Mouse (Mus musculus) midbrain, embryonic 12.5 days (tissue): ENCODE measurements at regions not wholly inside any gene's neighbourhood (a gene's known extent, or its start where the extent isn't known, plus 50 kb on each side); places are given as distances from the start of the nearest gene placed in this dataset.

Source experiments
- ATAC-seq: fragments of 200-750 bp; cut with Nextera tagmentation; 2 replicates; pipeline ENCODE4 v1.8.0; 2017; ENCODE audit warnings: low read depth, moderate TSS enrichment, moderate library complexity; ENCODE audit not compliant: low FRiP score
- H3K27ac ChIP-seq: fragments of 300-500 bp; sonication (generic); replicated peaks from 2 replicates; pipeline ENCODE4 v1.5.1; 2016; ENCODE audit warnings: mild to moderate bottlenecking
- H3K27me3 ChIP-seq: fragments of 300-500 bp; sonication (generic); 2 replicates; pipeline ENCODE4 v1.6.1; 2016; ENCODE audit warnings: mild to moderate bottlenecking
- H3K36me3 ChIP-seq: fragments of 300-500 bp; sonication (generic); 2 replicates; pipeline ENCODE4 v1.6.1; 2016
- H3K4me1 ChIP-seq: fragments of 300-500 bp; sonication (generic); 2 replicates; pipeline ENCODE4 v1.6.1; 2016
- H3K4me2 ChIP-seq: fragments of 300-500 bp; sonication (generic); replicated peaks from 2 replicates; pipeline ENCODE4 v1.6.1; 2016; ENCODE audit warnings: mild to moderate bottlenecking, moderate library complexity
- H3K4me3 ChIP-seq: fragments of 300-500 bp; sonication (generic); 2 replicates; pipeline ENCODE4 v1.5.1; 2016; ENCODE audit warnings: mild to moderate bottlenecking
- H3K9ac ChIP-seq: fragments of 300-500 bp; sonication (generic); replicated peaks from 2 replicates; pipeline ENCODE4 v1.6.1; 2016; ENCODE audit warnings: mild to moderate bottlenecking, moderate library complexity
- H3K9me3 ChIP-seq: fragments of 300-500 bp; sonication (generic); 2 replicates; pipeline ENCODE4 v1.6.1; 2016; ENCODE audit warnings: mild to moderate bottlenecking
- WGBS: fragments of 180-500 bp; shearing (Covaris S2); methylation state at CpG from one replicate; pipeline ENCODE4 v1.1.7; 2016; 5-methylcytosine and 5-hydroxymethylcytosine counted together

DNA sequence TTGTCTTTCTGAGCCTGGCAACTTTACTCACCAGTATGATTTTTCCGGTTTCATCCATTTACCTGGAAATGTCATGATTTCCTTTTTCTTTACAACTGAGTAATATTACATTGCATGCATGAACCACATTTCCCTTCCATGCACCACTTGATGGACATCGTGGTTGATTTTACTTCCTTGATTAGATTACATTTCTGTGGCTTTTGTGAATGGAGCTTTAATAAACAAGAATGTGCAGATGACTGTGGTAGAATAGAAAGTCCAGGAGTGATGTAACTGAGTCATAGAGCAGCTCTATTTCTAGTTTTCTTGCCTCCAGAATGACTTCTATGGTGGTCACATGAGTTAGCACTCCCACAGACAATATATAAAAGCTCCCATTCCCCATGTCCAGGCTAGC, 75.2 kb downstream of the Chst2 start:
- Histone ChIP-seq H3K27ac (no peak overlapping the region), H3K9me3 (no peaks in the 10 kb centered on the region), H3K4me1 (no peaks in the 10 kb centered on the region), H3K9ac (no peak overlapping the region), H3K4me3 (no peak overlapping the region), H3K4me2 (no peak overlapping the region), H3K27me3 (peaks cover 23% of the 10 kb centered on the region), H3K36me3 (no peaks in the 10 kb centered on the region)
- WGBS, result 87% methylated on average over 2 of the region's 2 CpGs
- no peak for ATAC-seq

DNA sequence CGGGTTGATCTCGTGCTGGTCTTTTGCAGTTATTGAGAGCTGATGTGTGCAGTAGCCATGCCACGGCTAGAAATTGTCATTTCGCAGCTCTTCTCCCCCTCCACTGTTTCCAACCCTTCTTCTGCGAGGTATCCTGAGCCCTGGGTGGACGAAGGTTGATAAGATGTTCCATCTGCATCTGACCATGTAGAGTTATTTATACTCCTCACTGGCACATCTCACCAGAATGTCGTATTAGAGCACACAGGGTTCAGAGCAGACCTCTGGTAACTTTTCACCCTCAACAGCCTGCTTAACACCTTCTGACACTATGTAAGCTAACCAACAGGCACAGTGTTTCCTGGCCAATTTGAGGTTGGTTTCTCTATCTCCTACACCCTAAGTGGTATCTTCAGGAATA, 76.4 kb downstream of the Chst2 start:
- peaks cover 27% of the 10 kb centered on the region for H3K27me3 ChIP-seq
- no peak overlapping the region for H3K27ac ChIP-seq
- no peaks in the 10 kb centered on the region for H3K4me1 ChIP-seq
- H3K9ac ChIP-seq, result no peak overlapping the region
- no peak overlapping the region for H3K4me2 ChIP-seq
- no peak for ATAC-seq
- WGBS, result 92% methylated on average over 7 of the region's 7 CpGs
- no peaks in the 10 kb centered on the region for H3K9me3 ChIP-seq
- no peaks in the 10 kb centered on the region for H3K36me3 ChIP-seq
- H3K4me3 ChIP-seq, result no peak overlapping the region

DNA sequence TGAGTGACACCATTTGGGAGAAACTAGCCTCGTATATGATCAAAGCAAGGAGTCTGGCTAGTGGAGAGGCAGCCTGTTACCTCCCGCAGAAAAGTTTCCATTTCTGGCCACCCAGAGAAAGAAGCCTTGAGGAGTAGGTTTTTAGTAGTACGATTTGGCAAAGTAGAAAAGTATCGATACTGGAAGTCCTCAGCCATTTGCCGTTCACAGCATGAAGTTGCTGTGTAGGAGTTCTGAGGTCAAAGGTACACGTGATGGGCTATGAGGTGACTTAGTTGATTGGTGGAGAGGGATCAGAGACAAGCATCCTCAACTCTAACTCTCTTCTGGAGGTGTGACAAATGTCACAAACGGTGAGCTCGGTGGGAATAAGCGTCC, 77.5 kb downstream of the Chst2 start:
- Histone ChIP-seq H3K4me3 (no peak overlapping the region), H3K9me3 (no peaks in the 10 kb centered on the region), H3K36me3 (no peaks in the 10 kb centered on the region), H3K9ac (no peak overlapping the region), H3K27ac (no peak overlapping the region), H3K4me1 (peaks cover 2% of the 10 kb centered on the region; the same call in 1 of the 2 replicates), H3K27me3 (peaks cover 38% of the 10 kb centered on the region), H3K4me2 (no peak overlapping the region)
- ATAC-seq, result no peak
- 91% methylated on average over 9 of the region's 9 CpGs for WGBS

DNA sequence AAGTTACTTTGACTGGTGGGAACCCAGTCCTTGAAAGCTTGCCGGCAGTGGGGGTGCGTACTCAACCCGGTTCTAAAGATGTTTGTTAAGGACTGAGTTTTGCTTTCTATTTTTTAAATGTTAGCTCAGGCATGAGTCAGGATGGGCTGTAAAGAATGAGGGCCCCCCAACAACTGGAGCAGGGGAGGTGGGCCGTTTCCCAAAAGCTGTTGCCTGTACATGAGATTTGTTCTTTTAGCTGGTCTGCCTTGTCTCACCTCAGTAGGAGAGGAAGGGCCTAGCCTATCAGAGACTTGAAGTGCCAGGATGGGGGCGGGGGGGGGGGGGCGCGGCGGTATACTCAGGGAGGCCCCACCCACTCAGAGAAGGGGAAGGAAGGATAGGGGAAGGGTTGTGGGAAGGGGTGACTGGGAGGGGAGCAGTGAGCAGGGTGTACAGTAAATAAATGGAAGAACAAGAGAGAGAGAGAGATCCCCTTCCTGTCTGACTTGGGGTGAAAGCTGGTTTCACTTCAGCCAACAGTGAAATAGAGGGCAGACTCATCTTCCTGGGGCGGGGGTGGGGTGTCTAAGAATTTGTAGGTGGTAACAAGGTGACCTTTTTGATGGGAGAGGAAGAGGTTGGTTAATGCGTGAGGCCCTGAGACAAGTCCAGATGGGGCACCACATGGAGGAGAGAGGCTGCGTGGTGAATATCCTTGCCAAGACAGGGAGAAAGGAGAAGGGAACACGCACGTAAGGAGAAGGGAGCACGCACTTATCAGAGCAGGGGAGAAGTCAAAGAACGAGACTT, 78.1 kb downstream of the Chst2 start:
- Histone ChIP-seq H3K9me3 (no peaks in the 10 kb centered on the region), H3K4me3 (no peak overlapping the region), H3K9ac (no peak overlapping the region), H3K4me1 (peaks cover 8% of the 10 kb centered on the region), H3K36me3 (no peaks in the 10 kb centered on the region), H3K27ac (no peak overlapping the region), H3K4me2 (no peak overlapping the region), H3K27me3 (peaks cover 38% of the 10 kb centered on the region)
- 79% methylated on average over 11 of the region's 15 CpGs for WGBS
- no peak for ATAC-seq

DNA sequence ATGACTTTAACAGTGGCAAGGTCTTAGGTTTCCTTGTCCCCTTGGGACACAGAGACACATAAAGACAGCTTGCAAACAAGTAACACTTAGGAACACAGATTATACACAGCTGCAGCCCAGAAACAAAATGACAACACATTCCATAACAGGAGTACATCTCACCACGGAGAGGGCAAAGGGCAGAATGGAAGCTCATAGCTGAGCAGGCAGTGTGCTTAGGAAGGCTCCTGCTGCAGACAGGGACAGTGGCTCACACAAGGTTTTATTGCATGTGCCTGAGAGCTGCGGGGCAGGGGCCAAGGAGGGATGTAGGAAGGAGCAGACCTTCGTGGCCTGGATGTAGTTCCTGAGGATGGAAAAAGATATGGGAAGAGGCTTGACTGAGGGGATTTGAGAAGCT, 78.8 kb downstream of the Chst2 start:
- H3K27me3 ChIP-seq, result peaks cover 38% of the 10 kb centered on the region

DNA sequence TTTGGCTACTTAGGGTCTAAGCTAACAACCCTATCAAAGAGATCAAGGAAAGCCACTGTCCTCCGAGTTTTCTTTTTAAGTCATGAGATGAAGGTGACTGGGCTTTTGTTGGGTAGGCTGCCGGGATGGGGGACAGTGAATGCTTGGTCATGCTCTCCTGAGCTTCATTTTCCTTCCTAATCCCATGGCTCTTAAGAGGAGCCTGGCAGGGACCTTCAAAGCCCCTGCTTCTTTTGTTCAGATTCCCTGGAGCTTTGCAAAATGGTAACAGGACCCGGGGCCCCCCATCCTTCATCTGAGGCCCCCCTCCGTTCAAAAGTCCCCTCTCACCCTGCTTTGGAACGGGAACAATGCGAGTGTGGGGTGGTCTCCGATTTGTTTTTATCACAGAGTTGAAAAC, 82.9 kb downstream of the Chst2 start:
- Histone ChIP-seq H3K27ac (no peak overlapping the region), H3K4me1 (peaks cover 21% of the 10 kb centered on the region), H3K9ac (no peak overlapping the region), H3K4me3 (no peak overlapping the region), H3K36me3 (no peaks in the 10 kb centered on the region), H3K27me3 (peaks cover 63% of the 10 kb centered on the region), H3K4me2 (peak overlapping the region; percentile 18), H3K9me3 (no peaks in the 10 kb centered on the region)
- peak; percentile 78 for ATAC-seq
- 6% methylated on average over 7 of the region's 7 CpGs for WGBS

More for the DNA sequence above, 78.8 kb downstream of the Chst2 start:
- no peak overlapping the region for H3K9ac ChIP-seq
- H3K4me2 ChIP-seq, result no peak overlapping the region
- H3K9me3 ChIP-seq, result no peaks in the 10 kb centered on the region
- WGBS, result 47% methylated on average over 3 of the region's 3 CpGs
- H3K4me1 ChIP-seq, result peaks cover 15% of the 10 kb centered on the region
- H3K36me3 ChIP-seq, result no peaks in the 10 kb centered on the region
- H3K4me3 ChIP-seq, result no peak overlapping the region
- H3K27ac ChIP-seq, result no peak overlapping the region
- ATAC-seq, result no peak

DNA sequence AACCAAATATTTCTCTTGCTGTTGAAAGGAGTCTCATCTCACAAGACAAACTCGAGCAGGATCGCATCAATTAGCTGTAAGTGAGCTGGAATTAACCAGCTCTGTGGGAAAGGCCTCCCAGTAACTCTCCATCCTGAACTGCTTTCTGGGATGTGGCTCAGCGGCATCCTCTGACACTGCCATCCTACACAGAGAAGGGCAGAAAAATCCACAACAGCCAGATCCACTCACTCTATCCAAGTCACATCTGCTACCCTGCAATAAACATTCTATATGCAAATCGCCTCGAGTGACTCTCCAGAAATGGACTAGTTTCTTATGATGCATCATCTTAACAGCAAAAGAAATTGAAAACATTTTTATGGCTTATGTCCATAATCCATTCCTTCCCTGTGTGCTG, 83.6 kb downstream of the Chst2 start:
- Histone ChIP-seq H3K27me3 (peaks cover 56% of the 10 kb centered on the region), H3K27ac (no peak overlapping the region), H3K4me1 (peaks cover 21% of the 10 kb centered on the region), H3K9ac (no peak overlapping the region), H3K4me2 (peak overlapping the region; percentile 18; the same call in 1 of the 2 replicates), H3K9me3 (no peaks in the 10 kb centered on the region), H3K36me3 (no peaks in the 10 kb centered on the region), H3K4me3 (no peak overlapping the region)
- ATAC-seq, result peak; percentile 64
- WGBS, result 22% methylated on average over 5 of the region's 5 CpGs

DNA sequence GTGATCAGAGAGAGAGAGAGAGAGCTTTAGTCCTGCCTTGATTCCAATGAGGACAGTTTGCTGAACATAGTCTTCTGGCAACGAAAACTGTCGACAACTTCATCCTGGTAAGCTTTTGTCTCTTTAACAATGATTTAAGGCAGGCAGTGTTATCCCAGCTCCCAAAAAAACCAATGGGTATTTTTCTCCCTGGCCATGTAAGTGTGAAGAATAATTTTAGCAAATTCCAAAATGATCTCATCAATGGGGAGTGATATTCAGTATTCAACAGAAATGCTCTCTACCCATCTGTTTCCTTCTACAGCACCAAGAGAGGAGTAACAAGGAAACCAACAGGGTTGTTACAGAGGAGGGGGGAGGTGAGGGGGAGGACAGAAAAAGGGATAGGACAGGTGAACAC, 84.5 kb downstream of the Chst2 start:
- H3K9me3 ChIP-seq, result no peaks in the 10 kb centered on the region
- no peak overlapping the region for H3K4me3 ChIP-seq
- H3K27me3 ChIP-seq, result peaks cover 52% of the 10 kb centered on the region
- WGBS, result 69% methylated on average over 2 of the region's 2 CpGs
- H3K36me3 ChIP-seq, result no peaks in the 10 kb centered on the region
- no peak for ATAC-seq
- H3K27ac ChIP-seq, result no peak overlapping the region
- no peak overlapping the region for H3K4me2 ChIP-seq
- H3K4me1 ChIP-seq, result peaks cover 21% of the 10 kb centered on the region
- no peak overlapping the region for H3K9ac ChIP-seq

DNA sequence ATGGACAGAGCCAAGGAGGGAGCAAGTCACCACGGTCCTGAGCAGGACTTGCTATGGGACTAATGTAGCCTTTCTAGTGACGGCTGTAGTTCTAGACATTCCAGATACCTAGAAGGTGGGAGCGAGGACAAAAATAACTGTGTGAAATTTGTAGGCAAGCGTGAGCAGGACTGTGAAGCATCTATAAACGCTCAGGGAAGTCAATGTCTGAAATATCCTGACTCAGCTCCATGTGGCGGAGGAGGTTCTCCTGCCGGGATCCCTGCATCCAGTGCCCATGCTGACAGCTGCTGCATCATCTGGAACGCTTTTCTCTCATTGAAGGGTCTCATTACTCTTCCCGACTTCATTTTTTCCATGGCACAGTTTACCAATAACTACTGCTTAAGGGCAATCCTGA, 87.6 kb downstream of the Chst2 start:
- no peak overlapping the region for H3K4me3 ChIP-seq
- H3K4me2 ChIP-seq, result no peak overlapping the region
- no peak overlapping the region for H3K27ac ChIP-seq
- WGBS, result 96% methylated on average over 9 of the region's 9 CpGs
- no peaks in the 10 kb centered on the region for H3K36me3 ChIP-seq
- ATAC-seq, result no peak
- peaks cover 37% of the 10 kb centered on the region for H3K27me3 ChIP-seq
- H3K4me1 ChIP-seq, result peaks cover 18% of the 10 kb centered on the region
- no peak overlapping the region for H3K9ac ChIP-seq
- H3K9me3 ChIP-seq, result no peaks in the 10 kb centered on the region

DNA sequence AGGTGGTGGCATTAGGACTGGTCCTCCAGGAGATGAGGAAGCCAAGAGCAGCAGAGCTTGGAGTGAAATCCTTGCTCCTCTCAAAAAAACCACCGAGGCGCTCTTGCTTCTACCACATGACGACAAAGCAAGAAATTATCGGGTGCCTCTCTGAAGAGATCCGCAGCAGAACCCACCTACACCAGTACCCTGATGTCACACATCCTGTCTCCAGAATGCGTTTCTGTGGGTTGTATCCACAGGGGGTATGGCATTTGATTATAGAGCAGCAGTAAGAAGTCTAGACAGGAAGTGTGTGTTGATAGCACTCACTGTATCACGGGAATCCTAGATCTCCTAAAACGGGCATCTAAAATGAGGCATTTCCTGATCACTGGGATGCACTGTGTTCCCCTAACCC, 89.8 kb downstream of the Chst2 start:
- 86% methylated on average over 8 of the region's 8 CpGs for WGBS
- H3K27me3 ChIP-seq, result peaks cover 28% of the 10 kb centered on the region
- ATAC-seq, result no peak
- no peaks in the 10 kb centered on the region for H3K9me3 ChIP-seq
- H3K9ac ChIP-seq, result no peak overlapping the region
- H3K27ac ChIP-seq, result no peak overlapping the region
- no peaks in the 10 kb centered on the region for H3K36me3 ChIP-seq
- no peak overlapping the region for H3K4me3 ChIP-seq
- H3K4me1 ChIP-seq, result no peaks in the 10 kb centered on the region
- H3K4me2 ChIP-seq, result no peak overlapping the region

DNA sequence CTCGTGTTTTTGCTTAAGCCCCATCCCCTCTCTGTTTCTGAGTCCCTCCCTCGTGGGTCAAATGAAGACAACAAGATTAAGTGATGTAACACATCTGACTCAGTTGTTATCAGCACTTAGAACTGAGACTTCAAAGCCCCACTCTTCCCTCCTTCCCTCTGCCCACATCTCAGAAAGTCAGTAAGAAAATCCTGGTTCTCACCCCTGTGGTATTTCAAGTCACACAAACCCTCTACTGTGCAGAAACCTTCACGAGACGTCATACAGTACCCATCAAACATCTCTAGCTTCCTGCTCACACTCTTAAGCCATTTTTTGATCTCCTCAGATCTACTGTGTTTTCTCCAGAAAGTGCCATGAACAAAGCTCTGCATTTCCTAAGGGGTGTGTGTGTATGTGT, 91.4 kb downstream of the Chst2 start:
- ATAC-seq, result no peak
- no peaks in the 10 kb centered on the region for H3K36me3 ChIP-seq
- 72% methylated on average over 4 of the region's 4 CpGs for WGBS
- no peaks in the 10 kb centered on the region for H3K4me1 ChIP-seq
- no peak overlapping the region for H3K27ac ChIP-seq
- no peak overlapping the region for H3K9ac ChIP-seq
- no peak overlapping the region for H3K4me3 ChIP-seq
- no peak overlapping the region for H3K4me2 ChIP-seq
- H3K27me3 ChIP-seq, result peaks cover 13% of the 10 kb centered on the region; the same call in 1 of the 2 replicates
- no peaks in the 10 kb centered on the region for H3K9me3 ChIP-seq

DNA sequence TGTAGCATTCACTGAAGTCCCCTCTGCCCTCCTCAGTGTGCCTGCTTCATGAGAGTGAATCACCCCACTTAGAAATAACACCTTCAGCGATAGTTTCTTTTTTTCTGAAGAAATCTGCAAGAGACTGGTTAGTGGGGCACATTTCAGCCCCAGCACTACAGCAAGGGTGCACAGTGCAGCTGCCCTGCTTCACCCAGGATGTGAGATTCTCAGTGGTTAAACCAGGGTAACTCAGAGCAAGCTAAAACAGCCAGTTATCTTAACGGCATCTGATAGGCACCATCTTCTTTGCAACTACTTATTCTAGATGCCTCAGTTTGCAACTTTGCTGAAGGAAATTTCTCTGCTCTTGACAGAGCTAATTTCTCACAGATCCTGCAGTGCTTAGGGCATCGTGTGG, 94.9 kb downstream of the Chst2 start:
- no peaks in the 10 kb centered on the region for H3K4me1 ChIP-seq
- H3K9me3 ChIP-seq, result no peaks in the 10 kb centered on the region
- no peak for ATAC-seq
- H3K36me3 ChIP-seq, result no peaks in the 10 kb centered on the region
- H3K9ac ChIP-seq, result no peak overlapping the region
- H3K4me3 ChIP-seq, result no peak overlapping the region
- no peak overlapping the region for H3K27ac ChIP-seq
- H3K4me2 ChIP-seq, result no peak overlapping the region
- WGBS, result 85% methylated on average over 3 of the region's 3 CpGs
- no peaks in the 10 kb centered on the region for H3K27me3 ChIP-seq

DNA sequence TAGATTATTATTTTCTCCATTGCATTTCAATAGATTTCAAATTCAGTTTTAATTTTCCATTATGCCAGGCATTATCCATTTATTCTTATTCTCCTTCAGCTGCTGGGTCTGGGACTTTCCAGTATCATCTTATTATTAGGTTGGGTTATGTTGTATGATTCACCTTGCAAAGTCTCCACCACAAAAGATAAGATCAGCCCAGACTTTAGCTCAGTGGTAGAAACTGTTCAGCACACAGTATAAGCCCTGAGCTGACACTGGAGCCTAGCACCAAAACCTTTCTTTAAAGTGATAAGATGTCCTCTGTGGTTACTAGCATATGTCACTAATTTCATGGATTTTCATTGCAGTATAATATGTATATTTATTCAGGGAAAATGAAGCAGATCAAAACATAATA, 117.5 kb downstream of the Chst2 start:
- Histone ChIP-seq H3K4me1 (no peaks in the 10 kb centered on the region), H3K4me3 (no peak overlapping the region), H3K36me3 (no peaks in the 10 kb centered on the region), H3K9me3 (no peaks in the 10 kb centered on the region), H3K9ac (no peak overlapping the region), H3K27ac (no peak overlapping the region), H3K4me2 (no peak overlapping the region), H3K27me3 (no peaks in the 10 kb centered on the region)
- ATAC-seq, result no peak
